Mouse (Mus musculus) layer of hippocampus, adult 8-10 months (tissue): Measurements from ENCODE around the gene Zfp354c. TPM values are rescaled to one million over a fixed set of nuclear protein-coding genes. Genes with fewer than 3 reads are reported as not detected.
A peak's percentile ranks its signal among the peaks of the same experiment; 100 is the strongest.

Experiments
- DNase-seq, 2 experiments: peaks; one replicate each; pipeline ENCODE4 v3.0.0; 2022; ENCODE audit warnings: low spot score in 2 of 2
- total RNA-seq, 4 experiments: library from RNA; stranded (reverse); gene quantifications; 2 replicates each; pipeline ENCODE4 v1.2.4; 2022

The Zfp354c gene
- total RNA-seq: 10 to 100 TPM; 43.0 to 51.2 (median 48.0) TPM

DNA sequence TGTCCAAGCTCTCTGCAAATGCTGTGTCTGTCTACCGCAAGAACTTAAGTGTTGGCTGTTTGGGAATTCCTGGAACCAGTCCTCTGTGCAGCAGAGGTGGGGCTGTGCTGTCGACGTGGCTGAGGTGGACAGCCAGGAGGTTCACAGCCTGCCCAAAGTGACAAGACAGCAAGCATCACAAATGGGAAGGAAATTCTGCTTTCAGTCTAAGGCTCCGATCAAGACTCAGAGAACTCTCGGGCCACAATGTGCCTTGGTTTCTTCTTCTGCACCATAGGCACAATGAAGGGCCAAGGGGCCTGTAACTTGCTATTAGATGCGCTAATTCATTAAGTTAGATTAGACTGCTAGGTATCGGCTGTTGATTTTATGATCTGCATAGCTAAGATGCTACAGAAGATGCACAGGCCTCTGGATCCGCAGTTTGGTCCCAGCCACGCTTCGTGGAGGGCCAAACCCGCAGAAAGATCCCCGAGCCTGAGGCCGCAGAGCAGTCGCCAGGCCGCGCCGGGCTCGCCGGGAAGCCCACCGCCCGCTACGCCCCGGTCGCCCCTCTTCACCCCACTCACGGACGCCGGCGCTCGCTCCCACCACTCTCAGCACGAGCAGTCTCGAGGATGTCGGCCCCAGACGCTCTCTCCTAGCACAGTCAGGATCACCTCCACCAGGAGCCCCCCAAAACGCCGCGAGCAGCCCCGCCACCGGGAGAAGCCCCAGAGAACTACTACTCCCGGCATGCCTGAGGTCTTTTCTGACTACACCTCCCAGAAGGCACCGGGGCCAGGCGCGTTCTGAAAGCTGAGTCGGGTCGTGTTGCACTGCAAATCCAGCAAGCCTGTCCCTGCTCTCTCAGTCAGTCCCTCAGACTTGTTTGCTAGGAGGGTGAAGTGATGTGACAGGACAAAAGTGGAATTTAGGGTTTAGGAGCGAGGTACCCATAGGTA, at the start of gene Zfp354c:
Gene Zfp354c (minus strand): TSS at position 715 of the 944 bp plus-strand sequence.
- DNase-seq: peak; percentile 85 to 87

DNA sequence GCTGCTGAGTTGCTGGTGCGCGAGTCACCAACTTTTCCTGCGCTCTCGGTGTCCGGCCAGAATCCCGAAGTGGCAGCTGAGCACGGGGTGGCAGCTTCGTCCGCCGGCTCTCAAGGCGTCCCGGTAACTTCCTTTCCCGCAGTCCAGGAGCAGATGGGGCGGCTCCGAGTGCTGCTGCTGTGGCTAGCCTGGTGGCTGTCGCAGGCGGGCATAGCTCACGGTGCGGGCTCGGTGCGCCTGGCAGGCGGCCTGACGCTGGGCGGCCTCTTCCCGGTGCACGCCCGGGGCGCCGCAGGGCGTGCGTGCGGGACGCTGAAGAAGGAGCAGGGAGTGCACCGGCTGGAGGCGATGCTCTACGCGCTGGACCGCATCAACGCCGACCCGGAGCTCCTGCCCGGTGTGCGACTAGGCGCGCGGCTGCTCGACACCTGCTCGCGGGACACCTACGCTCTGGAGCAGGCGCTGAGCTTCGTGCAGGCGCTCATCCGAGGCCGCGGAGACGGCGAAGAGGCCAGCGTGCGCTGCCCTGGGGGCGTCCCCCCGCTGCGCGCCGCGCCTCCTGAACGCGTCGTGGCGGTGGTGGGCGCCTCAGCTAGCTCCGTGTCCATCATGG, 23.6 kb upstream of the Zfp354c start:
- DNase-seq: no peak

DNA sequence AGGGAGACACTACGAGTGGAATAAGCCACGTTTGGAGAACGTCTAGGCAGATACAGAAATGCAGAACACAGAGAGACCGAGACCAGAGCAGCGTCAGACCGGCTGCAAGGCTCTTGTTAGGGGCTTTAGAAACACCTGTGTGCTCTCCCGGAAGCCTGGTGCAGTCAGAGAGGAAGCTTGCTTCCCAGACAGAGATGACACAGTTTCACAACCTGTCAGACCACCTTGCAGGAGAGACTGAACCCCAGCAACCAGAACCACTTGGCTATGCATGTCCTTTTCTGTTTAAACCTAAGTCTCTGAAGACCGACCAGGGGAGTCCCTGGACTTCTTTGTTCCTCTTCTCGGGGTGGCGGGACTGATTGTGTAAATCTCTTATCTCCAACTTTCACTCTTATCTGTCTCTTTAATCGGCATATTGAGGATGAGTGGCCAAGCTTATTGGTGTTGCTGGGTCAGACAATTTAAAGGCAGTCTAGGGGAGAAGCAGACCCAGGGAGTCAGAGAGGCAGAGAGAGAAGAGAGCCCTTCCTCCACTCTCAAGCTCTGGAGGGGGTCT, 22.7 kb upstream of the Zfp354c start, which contains the start of gene Grm6:
Gene Grm6 (plus strand): TSS at position 509 of the 559 bp plus-strand sequence.
- no peak for DNase-seq

DNA sequence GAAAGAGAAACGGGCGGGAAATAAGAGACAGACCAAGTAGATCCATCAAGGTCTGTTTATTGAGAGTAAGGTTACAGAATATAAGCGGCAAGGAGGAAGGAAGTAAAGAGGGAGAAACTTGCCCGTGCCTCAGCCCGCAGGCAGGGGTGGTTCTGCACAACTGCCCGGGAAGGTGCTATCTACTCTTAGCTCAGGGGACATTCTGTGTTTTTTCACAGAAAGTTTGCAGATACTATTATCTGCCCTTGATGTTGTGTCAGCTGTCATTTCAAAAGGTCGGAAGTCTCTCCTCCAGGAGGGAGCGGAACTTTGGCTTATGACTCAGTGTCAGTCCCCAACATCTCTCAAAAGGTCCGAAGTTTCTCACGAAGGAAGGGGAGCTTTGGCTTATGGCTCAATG, 21.8 kb upstream of the Zfp354c start:
- DNase-seq: no peak

DNA sequence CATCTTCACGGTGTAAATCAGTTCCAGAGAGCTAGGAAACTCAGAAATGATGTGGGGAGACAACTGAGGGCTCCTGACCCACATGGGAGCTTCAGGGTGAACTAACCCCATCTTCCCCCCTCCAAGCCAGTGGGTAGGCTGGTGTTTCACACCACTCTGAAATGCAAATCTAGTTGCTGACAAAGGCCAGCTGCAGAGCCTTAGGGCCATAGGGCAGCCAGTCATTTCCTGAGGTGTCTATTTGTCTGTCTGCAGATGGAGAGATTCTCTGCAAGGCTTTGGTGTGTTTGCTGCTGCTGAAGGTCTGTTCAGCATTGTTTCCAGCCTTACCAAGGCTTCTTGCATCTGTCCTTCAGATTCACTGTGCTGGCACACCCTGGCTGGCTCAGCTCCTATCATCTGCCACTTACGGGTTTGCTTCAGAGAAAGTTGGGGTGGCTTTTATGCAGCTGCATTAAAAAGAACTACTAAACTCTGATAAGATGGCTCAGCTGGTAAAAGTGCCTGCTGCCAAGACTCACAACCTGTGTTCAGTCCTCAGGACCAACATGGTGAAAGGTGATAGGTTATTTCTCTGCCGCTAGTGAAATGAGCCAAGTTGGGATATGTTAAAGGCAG, 21.1 kb upstream of the Zfp354c start:
- DNase-seq: no peak

DNA sequence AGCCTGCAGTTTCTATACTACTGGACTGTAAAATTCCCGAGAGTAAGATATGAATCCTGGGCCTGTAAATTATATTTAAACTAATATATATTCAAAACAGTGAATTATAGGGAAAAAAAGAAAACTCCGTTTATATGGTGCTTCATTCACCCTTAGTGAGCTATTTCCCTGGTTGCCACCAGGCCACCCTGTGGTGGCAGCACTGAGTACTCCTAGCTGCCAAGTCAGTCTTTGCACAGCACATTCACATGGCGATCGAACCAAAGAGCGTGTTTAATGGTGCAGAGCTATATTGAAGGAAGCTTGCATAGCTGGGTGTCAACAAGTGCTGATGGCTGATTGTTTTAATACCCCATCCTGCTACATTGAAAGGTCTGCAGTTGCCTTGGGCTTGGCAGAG, 19.5 kb upstream of the Zfp354c start:
- DNase-seq: no peak

DNA sequence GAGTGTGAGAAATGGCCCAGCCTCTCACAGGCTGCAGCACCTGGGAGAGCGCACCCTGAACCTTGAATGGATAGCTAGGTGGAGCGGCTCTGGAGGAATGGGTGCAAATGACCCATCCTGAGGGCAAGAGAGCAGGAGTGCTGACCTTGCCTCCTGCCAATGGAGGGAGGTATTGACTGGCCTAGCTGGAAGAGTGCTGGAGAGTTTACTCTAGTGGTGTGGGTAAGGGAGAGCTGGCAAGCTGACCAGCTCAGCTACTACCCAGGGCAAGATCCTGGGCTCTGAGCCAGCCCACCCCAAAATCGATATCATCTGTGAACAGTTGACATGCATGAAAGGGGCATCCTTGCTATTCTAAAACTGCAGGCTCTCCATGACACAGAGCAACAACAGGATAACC, 18.4 kb upstream of the Zfp354c start:
- no peak for DNase-seq

DNA sequence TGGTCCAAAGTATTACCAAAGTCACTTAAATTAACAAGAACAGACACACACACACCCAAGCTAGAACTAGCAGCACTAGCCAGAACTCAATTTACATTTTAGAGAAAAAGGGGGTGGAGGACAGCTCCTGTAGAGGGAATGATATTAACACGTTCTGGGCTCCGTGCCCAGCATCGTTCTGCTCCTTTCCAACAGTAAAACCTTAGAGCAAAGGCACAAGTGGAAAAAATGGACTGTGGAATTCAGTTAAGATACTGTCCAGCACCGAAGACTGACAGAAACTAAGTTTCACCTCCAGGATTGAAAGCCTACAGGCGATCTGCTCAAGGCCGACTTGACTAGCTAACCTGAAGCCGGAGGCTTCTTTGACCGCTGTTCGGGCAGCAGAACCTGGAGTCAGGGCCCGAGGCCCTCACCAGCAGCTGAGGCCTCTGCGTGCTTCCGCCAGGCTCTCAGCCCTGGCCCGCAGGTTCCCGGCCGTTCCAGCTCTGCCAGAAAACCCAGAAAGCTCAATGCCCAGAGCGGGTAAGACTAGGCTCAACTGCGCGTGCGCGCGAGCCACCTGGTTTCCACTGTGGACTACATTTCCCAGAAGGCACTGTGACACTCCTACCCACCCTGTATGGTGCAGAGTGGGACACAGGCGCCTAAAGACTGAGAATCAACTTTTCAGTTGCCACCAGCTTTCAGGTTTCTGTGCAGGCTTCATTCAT, 13.7 kb upstream of the Zfp354c start, which contains the start of gene Zfp879:
Gene Zfp879 (minus strand): TSS at position 530 of the 713 bp plus-strand sequence.
- DNase-seq: peak; percentile 92 to 95

DNA sequence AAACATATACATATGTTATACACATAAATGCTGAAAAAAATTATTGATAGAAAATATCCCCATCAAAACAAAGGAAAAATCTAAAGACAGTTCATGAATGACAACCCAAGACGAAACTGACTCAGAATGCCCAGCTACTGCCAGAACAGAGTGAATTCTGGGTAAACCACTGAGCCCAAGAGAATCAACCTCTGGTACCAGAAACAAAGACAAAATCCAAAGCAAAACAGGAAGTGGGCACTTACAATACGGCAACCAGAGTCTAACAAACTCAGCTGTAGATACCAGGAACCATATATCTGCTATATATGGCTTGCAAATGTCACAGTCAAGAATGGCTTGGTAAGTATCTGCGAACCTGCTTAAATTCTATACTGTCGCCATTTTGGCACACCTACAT, 8.2 kb upstream of the Zfp354c start:
- DNase-seq: no peak

DNA sequence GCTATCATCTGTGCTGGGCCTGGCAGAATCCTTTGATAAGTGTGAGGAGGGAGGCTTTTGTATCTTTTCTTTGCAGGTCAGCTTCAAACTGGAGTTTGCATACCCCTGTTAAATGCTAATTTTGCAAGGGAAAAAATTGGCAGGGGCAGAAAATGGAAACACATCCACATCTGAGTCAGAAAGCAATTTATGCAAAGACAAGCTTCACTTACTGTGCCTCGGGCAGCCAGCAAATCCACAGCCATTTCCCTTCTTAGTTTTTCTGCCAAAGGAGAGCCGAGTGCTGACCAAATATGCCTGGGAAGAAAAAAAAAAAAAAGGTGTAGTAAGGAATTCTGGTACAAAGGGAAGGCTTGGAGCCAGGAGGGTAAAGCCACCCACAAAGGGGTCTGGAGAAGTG, 1.3 kb downstream of the Zfp354c start:
- no peak for DNase-seq

DNA sequence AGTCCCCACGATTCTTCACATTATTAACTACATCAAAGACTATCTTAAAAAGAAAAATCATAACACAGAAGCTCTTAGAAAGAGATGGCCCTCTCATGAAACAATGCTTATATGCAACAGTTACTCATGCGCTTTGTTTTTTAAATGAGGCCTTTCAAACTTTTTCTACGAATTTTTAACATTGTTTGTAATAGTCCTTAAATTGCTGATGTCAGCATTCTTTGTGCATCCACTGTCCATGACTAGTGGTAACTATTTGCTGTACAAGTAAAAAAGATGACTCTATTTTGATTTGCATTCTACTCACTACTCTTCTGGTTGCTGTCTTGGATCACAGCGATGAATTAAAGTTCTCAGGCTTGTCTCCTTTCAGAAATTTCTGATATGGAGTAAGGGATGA, 13.3 kb downstream of the Zfp354c start:
- no peak for DNase-seq

DNA sequence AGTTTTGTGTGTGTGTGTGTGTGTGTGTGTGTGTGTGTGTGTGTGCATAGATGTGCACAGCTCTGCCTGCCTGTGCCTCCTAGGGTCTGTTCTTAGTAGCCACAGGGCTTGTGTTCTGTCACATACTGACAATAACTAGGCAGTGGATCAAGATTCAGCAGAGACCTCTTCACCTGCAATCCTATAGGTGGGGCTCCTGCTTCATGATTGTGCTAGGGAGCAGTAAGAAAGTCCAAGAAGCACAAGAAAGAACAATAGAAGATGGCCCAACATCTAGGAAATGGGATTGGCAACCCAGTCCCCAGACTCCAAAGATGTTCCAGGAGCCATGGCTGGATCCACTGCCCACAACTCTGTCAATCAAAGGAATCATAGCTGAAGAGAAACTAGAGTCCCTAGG, 28.7 kb downstream of the Zfp354c start:
- DNase-seq: no peak

DNA sequence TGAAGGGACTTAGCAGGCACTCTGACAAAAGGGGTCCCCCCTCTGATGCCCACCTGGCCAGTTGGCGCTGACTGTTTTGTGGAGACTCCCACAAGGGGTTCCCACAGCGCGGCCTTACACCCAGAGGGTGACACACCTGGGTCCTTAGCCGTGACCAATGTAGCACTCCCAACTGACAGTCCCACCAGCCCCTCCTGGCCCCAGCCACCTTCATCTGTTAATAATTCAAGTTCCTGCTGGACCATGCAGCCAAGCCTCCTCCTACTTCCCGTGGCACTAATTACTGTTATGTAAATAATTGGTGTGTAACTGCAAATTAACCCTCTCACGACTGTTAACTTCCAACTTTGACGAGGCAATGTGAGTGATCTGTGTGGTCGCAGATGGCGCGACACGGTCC, 29.9 kb downstream of the Zfp354c start:
- no peak for DNase-seq

DNA sequence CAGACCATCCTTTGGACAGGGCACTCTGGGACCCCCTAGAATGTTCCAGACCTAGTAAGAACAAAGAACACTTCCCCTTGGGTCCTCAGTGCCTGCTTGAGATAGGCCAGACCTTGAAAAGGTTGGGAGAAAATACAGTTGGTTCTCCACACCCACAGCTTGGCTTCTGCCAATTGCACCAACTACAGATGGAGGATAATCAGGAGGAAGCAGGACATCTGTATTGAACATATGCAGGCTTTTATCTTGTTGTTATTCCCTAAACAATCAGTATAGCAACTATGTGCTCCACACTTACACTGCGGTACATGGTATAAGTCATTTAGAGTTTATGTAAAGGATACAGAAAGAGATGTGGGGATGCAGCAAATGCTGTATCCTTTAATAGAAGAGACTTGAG, 56.5 kb downstream of the Zfp354c start:
- DNase-seq: peak; percentile 35 to 38

DNA sequence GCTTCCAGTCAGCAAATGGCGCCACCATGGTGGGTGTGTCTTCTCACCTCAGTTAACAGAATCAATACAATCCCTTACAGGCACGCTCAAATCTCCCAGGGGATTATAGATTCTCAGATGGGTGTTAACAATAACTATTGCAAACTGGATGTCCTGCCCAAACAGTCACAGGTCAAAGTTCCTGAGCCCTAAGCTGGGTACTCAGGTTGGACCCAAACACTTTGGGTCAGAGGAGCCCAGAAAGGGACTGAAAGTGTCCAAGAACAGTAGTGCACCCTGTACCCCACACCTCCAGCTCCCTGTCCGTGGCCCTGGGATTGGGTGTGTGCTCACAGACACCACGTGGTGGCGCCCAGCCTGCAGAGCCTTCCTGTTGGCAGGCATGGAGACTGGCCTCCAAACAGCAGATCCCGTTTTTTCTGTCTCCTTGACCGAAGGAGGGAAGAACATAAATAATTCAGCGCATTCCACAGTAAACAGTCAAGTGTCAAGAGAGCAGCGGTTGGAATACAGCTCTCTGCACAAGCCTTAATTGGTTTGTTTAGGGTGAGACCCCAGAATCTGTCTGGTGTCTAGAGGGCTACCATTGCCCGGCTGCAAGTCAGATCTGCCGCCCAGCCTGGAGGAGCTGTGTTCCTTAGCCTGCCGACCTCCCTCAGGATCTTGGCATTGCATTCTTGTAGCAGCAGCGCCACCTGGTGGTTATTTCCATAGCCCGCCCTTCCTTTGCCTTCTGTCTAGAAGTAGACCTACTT, 58.4 kb downstream of the Zfp354c start:
- peak; percentile 77 to 92 for DNase-seq

DNA sequence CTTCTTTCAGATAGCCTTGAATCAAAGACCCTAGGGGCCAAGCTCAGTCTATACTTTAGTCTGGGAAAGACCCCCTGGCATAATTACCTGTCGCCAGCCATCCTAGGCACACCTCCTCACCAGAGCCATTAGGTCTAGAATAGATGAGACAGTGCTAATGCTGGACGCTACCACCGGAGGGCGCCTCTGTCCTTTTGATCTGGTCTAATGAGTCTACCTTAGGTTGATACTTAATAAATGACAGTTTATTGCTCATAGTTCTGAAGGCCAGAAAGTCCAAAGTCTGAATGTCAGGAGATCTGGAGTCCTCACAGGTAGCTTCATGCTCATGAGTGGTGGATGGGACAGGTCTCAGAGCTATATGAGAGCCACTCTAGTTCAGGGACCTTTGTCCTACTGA, 60.5 kb downstream of the Zfp354c start:
- peak in 1 of 2 experiments; percentile 39 for DNase-seq

DNA sequence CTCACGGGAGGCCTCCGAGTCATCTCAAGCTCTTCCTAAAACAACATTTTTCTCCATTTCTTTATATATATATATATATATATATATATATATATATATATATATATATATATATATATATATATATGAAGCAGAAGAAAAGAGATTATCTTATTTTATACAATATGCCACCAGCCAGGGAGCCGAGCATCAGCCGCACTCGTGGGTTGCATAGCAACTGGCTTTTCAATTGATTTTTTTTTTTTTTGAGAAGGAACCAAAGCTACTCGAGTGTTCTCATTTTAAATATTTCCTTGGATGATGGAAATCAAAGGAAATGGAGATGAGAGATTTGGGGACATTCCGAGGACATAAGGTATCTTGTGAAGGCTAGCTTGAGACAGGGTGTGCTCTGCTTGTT, 61.1 kb downstream of the Zfp354c start:
- no peak for DNase-seq
